Mouse (Mus musculus) G1E (cell line): ENCODE results near the gene Cpt1c.

Experiments
- CTCF ChIP-seq: IDR thresholded peaks from 2 replicates; pipeline ENCODE4 v1.5.1; 2012; ENCODE audit warnings: low read depth, low read length, inconsistent platforms, mixed read lengths
- GATA1 ChIP-seq: IDR thresholded peaks from 2 replicates; pipeline ENCODE4 v1.6.1; 2012; ENCODE audit warnings: borderline replicate concordance, low read length, inconsistent platforms, mixed read lengths
- GATA2 ChIP-seq: IDR thresholded peaks from 2 replicates; pipeline ENCODE4 v1.6.1; 2012; ENCODE audit warnings: low read depth, low read length, inconsistent platforms, borderline replicate concordance
- POLR2AphosphoS5 ChIP-seq: IDR thresholded peaks from 2 replicates; pipeline ENCODE4 v1.6.1; 2012; ENCODE audit warnings: low read depth, low read length, inconsistent platforms; ENCODE audit not compliant: insufficient replicate concordance
- TAL1 ChIP-seq: conservative IDR thresholded peaks from 2 replicates; pipeline ENCODE4 v1.6.1; 2012; ENCODE audit warnings: low read depth, low read length, inconsistent platforms, mixed read lengths

GRCm38 (mm10) chr7:44916881-44917280, 57.8 kb downstream of the Cpt1c start:
- no peak for TF ChIP-seq CTCF
- no peak for TF ChIP-seq GATA1
- no peak for TF ChIP-seq POLR2AphosphoS5
- TF ChIP-seq TAL1: no peak
- no peak for TF ChIP-seq GATA2
